Mouse (Mus musculus) lung, postnatal 14 days (tissue): Measurements from ENCODE around the gene Ap1ar.
A peak's percentile ranks its signal among the peaks of the same experiment; 100 is the strongest.

Experiments
- DNase-seq: peaks from one replicate; pipeline ENCODE4 v3.0.0; 2021

The Ap1ar gene

GRCm38 (mm10) chr3:127837972-127838644 is 785 bp upstream of the Ap1ar start:
- no peak for DNase-seq

GRCm38 (mm10) chr3:127836798-127837153 is 547 bp downstream of the Ap1ar start:
- no peak for DNase-seq

- no peak for DNase-seq
Measured at GRCm38 (mm10) chr3:127835594-127835993, 1.7 kb downstream of the Ap1ar start.

GRCm38 (mm10) chr3:127834040-127834439 is 3.3 kb downstream of the Ap1ar start:
- DNase-seq, result no peak

- DNase-seq, result no peak
Measured at GRCm38 (mm10) chr3:127831079-127831478, 6.2 kb downstream of the Ap1ar start.

GRCm38 (mm10) chr3:127830183-127830582 is 7.1 kb downstream of the Ap1ar start:
- no peak for DNase-seq

GRCm38 (mm10) chr3:127827123-127827522 is 10.2 kb downstream of the Ap1ar start:
- peak; percentile 16 for DNase-seq

GRCm38 (mm10) chr3:127826503-127826902 is 10.8 kb downstream of the Ap1ar start:
- no peak for DNase-seq

GRCm38 (mm10) chr3:127823886-127824863 is 13.1 kb downstream of the Ap1ar start:
- DNase-seq, result no peak

- DNase-seq, result no peak
Measured at GRCm38 (mm10) chr3:127821209-127821608, 16.1 kb downstream of the Ap1ar start.

GRCm38 (mm10) chr3:127820400-127820799 is 16.9 kb downstream of the Ap1ar start:
- DNase-seq, result no peak

GRCm38 (mm10) chr3:127818694-127819663 is 18.3 kb downstream of the Ap1ar start:
- no peak for DNase-seq

- no peak for DNase-seq
Measured at GRCm38 (mm10) chr3:127817120-127817683, 20.1 kb downstream of the Ap1ar start.

- no peak for DNase-seq
Measured at GRCm38 (mm10) chr3:127809103-127809502, 28.2 kb downstream of the Ap1ar start.

GRCm38 (mm10) chr3:127807846-127808245 is 29.5 kb downstream of the Ap1ar start:
- DNase-seq, result no peak

- no peak for DNase-seq
Measured at GRCm38 (mm10) chr3:127805991-127806390, 31.3 kb downstream of the Ap1ar start.

- DNase-seq, result no peak
Measured at GRCm38 (mm10) chr3:127805071-127805470, 32.3 kb downstream of the Ap1ar start.

GRCm38 (mm10) chr3:127804439-127804838 is 32.9 kb downstream of the Ap1ar start:
- no peak for DNase-seq

GRCm38 (mm10) chr3:127802814-127803213 is 34.5 kb downstream of the Ap1ar start:
- DNase-seq, result no peak

- DNase-seq, result no peak
Measured at GRCm38 (mm10) chr3:127801162-127801561, 36.2 kb downstream of the Ap1ar start.

- DNase-seq, result no peak
Measured at GRCm38 (mm10) chr3:127796271-127796670, 41.1 kb downstream of the Ap1ar start.

- no peak for DNase-seq
Measured at GRCm38 (mm10) chr3:127795762-127796161, 41.6 kb downstream of the Ap1ar start.
